Mouse (Mus musculus) bone marrow, adult 2 months (tissue): ENCODE results near the gene Plekha5. TPM values are rescaled to one million over a fixed set of nuclear protein-coding genes. Genes with fewer than 3 reads are reported as not detected.

Experiments used
- H3K27ac ChIP-seq: fragments of 200-500 bp; 2 replicates; pipeline ENCODE4 v1.5.1; 2012; ENCODE audit warnings: low read depth, mild to moderate bottlenecking, control low read depth, inconsistent platforms, low read length; ENCODE audit not compliant: control insufficient read depth, poor library complexity, insufficient read depth
- H3K4me1 ChIP-seq: fragments of 200-500 bp; 2 replicates; pipeline ENCODE4 v1.6.1; 2011; ENCODE audit warnings: low read length; ENCODE audit not compliant: control insufficient read depth, insufficient read depth
- H3K4me3 ChIP-seq: fragments of 200-500 bp; replicated peaks from 2 replicates; pipeline ENCODE3; 2011; ENCODE audit warnings: mild to moderate bottlenecking, low read depth, low read length, control low read depth; ENCODE audit not compliant: control insufficient read depth
- CTCF ChIP-seq: fragments of 200-500 bp; IDR thresholded peaks from 2 replicates; pipeline ENCODE4 v1.5.1; 2011; ENCODE audit warnings: low read length, control low read depth; ENCODE audit not compliant: control insufficient read depth, insufficient read depth
- POLR2A ChIP-seq: fragments of 200-500 bp; IDR thresholded peaks from 2 replicates; pipeline ENCODE4 v1.6.1; 2011; ENCODE audit warnings: low read depth, mild to moderate bottlenecking, control low read depth, low read length, borderline replicate concordance; ENCODE audit not compliant: control insufficient read depth
- WGBS: fragments of 180-500 bp; shearing (Covaris S2); methylation state at CpG from one replicate; pipeline ENCODE4 v1.1.7; 2018; 5-methylcytosine and 5-hydroxymethylcytosine counted together
- polyA plus RNA-seq: library from polyadenylated mRNA; stranded (reverse); fragments of >200 nt; gene quantifications from 2 replicates; pipeline ENCODE4 v1.2.4, GENCODE M21; 2011; ENCODE audit warnings: low replicate concordance; ENCODE audit not compliant: missing spikeins, insufficient read depth, insufficient read length

The Plekha5 gene
- polyA plus RNA-seq, 1 experiment, result 3.8 TPM

DNA sequence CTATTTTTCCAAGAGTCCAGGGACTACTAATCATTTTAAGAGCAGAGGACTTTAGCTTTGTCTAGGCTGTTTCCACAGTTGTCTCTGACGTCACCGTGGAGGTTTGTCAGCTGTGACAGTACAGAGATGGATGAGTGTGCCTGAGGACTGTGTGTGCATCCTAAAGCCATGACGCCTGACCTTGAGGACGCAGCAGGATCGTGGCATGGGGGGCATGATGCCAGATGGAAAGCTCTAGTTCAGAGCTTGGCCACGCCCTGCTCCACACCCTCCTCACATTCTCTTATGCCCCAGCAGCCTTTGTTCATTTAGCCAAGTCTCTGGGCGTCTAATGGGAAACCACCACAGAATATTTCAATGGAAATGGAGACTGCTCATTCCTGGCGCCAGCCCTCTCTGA is 111.7 kb downstream of the Plekha5 start:
- no peak overlapping the region for H3K27ac ChIP-seq
- WGBS, result 88% methylated on average over 8 of the region's 8 CpGs
- no peak overlapping the region for H3K4me3 ChIP-seq
- H3K4me1 ChIP-seq, result peaks cover 3% of the 10 kb centered on the region; the same call in 1 of the 2 replicates
- TF ChIP-seq POLR2A, result no peak
- no peak for TF ChIP-seq CTCF

DNA sequence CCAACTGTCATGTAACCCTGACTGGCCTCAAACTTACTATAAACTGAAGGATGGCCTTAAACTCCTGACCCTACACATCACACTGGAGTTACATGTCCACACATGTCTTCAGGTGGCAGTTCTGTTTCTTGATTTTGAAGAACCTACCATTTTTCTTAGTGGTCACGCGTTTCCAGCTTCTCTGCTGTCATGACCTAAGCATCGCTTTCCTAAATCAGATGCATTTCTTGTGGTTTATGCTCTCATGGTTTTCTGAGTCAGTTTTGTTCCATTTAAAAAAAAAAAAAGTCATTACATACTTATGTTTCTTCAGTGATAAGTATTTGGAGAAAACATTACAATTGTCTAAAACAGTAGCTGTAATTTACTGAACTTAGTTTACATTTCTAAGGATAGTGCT is 118.1 kb downstream of the Plekha5 start:
- Histone ChIP-seq H3K4me1 (no peaks in the 10 kb centered on the region), H3K4me3 (no peak overlapping the region), H3K27ac (no peak overlapping the region)
- no peak for TF ChIP-seq CTCF
- TF ChIP-seq POLR2A, result no peak
- 84% methylated on average over 3 of the region's 3 CpGs for WGBS

DNA sequence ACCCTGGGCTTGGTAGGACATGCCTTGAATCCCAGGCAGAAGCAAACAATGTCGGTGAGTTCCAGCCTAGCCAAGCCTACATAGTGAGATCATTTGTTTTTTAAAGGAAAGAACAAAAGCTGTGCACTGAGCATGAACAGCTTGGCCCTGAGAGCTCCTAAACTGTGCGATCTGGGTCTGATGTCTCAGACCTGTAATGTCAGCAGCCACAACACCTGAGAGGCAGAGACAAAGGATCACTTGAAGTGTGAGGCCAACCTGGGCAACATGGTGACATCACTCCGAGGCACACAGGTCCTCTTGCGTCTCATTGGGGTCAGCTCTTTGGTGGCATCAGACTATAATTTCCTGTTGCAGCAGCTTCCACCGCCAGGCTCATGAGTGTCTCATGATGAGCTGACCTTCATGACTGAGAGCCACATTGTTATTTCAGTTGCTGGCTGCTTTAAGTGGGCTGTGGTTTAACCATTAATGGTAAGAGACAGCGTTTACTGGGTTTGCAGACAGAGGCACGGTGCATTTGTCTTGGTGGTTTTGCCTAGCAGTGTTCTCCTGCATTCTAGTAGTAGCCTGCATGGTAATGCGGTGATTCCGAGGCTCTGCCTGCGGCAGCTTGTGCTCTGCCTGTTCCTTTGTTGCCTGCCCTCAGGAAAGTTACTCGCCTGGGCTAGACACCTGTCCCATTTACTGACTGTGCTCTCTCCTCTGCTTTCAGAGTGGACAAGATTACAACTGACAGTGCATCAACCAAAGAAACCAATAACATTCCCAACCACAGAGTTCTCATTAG is 119.3 kb downstream of the Plekha5 start:
- Histone ChIP-seq H3K27ac (no peak overlapping the region), H3K4me3 (no peak overlapping the region), H3K4me1 (no peaks in the 10 kb centered on the region; the same call in 1 of the 2 replicates)
- no peak for TF ChIP-seq POLR2A
- no peak for TF ChIP-seq CTCF
- 73% methylated on average over 11 of the region's 11 CpGs for WGBS

DNA sequence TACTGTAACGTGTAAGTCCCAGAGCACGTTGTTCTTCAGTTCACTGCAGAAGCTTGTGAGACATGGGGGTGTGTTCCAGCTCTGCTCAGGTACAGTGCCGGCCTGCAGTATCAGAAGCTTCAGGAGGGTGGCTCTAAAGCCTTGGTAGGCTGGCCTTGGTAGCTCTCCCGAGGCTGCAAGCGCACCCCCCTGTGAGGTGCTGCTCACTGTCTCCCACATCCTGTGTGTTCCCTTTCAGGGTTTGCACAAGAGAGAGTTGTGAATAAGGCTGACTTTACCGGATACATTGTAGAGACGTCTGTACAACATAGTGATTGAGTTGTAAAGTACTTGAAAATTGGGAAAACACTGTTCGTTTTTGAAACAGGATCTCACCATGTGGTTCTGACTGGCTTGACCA is 122.2 kb downstream of the Plekha5 start:
- 73% methylated on average over 8 of the region's 8 CpGs for WGBS
- no peak overlapping the region for H3K27ac ChIP-seq

DNA sequence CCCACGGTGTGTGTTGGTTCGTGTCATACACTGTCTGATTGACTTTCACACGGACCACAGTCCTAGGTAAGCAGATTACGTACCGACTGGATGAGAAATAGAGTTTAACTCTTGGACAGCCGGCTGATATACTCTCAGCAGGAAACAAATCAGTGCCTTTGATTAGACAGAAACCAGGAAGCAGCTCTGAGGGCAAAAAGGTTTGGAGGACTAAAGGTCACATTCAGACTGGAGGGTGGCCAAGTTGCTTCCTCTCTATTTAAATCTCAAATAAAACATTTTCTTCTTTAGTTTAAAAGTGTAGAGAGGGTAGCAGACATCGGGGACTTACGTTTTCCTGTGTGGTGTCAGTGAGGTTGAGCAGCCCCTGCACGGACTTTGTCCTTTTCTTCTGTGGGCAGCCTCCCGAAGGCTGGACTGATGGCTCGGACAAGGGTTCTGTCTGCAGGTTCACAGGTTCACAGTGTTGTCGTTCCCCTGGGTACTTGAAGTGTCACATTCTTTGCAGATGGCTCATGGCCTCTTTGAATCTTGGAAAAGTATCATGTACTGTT is 122.9 kb downstream of the Plekha5 start:
- 79% methylated on average over 12 of the region's 12 CpGs for WGBS
- TF ChIP-seq POLR2A (no peak), CTCF (no peak)
- Histone ChIP-seq H3K4me3 (no peak overlapping the region), H3K4me1 (no peaks in the 10 kb centered on the region; the same call in 1 of the 2 replicates), H3K27ac (no peak overlapping the region)

More for the DNA sequence above, 122.2 kb downstream of the Plekha5 start:
- no peak overlapping the region for H3K4me3 ChIP-seq
- TF ChIP-seq CTCF (no peak), POLR2A (no peak)
- no peaks in the 10 kb centered on the region; the same call in 1 of the 2 replicates for H3K4me1 ChIP-seq

DNA sequence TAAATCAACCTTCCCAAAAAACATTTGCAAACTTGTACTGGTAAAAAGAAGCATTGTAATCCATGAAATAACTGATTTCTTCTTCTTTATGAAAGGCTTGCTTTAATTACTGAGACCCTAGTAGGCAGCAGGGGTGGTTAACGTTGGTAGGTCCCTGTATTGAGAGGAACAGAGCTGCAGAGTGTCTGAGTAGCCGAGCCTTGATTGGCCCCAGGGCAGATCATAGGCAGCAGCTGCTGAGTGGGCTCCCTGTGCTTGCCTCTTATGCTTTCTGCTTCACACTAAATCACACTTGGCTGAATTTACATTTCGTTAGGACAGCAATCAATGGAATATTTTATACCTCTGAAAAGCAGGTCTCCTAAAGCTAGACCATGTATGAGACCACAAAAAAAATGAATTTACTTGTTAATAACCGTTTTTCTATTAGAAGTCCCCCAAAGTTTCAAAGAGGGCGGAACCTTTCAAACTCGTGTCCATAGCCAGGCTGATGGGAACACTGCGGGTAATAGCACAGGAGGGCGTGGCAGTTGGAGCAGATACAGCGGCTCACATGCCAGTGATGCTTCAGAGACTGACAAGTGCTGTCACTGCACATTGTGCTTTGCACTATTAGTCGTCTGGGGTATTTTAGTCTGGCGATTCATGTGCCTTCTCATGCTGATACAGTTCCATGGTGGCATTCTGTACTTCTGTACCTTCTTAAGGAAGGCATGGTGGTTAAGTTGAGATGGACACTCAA is 123.5 kb downstream of the Plekha5 start:
- TF ChIP-seq POLR2A (no peak), CTCF (no peak)
- H3K4me1 ChIP-seq, result no peaks in the 10 kb centered on the region; the same call in 1 of the 2 replicates
- no peak overlapping the region for H3K4me3 ChIP-seq
- WGBS, result 79% methylated on average over 11 of the region's 11 CpGs
- H3K27ac ChIP-seq, result no peak overlapping the region

DNA sequence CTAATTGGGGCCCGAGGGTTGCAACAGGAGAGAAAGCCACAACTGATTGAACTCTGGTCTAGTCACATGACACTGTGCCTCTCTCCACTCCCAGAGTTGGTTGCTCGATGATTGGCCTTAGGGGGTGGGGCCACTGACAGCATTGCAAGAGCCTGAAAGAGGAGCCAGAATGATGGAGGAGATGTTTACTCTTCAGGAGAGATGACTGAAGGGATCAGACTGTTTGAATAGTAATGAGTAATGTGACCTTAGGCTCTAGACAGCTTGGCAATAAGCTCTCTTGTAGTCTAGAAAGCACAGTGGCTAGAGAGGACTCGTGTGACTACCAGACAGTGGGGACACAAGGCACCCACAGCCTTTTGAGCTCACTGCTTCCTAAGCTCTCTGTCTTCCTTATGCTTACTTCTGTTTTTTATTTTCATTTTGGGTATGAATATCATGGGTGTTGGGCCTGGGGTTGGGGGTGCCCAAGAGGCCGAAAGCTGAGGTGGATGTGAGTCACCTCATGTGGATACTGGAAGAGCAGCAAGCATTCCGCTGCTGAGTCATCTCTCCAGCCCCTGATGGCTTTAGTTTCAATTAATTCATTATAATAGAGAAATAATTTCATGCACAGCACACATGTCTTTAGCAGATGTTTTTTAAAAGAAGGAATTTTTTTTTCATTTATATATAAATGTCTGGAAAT is 124.4 kb downstream of the Plekha5 start:
- H3K4me1 ChIP-seq, result no peaks in the 10 kb centered on the region; the same call in 1 of the 2 replicates
- 58% methylated on average over 5 of the region's 5 CpGs for WGBS
- no peak overlapping the region for H3K4me3 ChIP-seq
- H3K27ac ChIP-seq, result no peak overlapping the region
- TF ChIP-seq POLR2A (no peak), CTCF (no peak)
